Mouse (Mus musculus) neural tube, embryonic 14.5 days (tissue): ENCODE measurements at regions not wholly inside any gene's neighbourhood (a gene's known extent, or its start where the extent isn't known, plus 50 kb on each side); places are given as distances from the start of the nearest gene placed in this dataset.
"Not testable (repeated sequence)": the region's sequence is repeated elsewhere in the genome, so short reads cannot be mapped to it uniquely, and the experiment has no call there.

Experiments used
- ATAC-seq: fragments of 200-750 bp; cut with Nextera tagmentation; 2 replicates; pipeline ENCODE4 v1.8.0; 2017; ENCODE audit warnings: low read depth, mild to moderate bottlenecking, moderate TSS enrichment, moderate library complexity
- H3K27ac ChIP-seq: fragments of 300-500 bp; sonication (generic); 2 replicates; pipeline ENCODE4 v1.5.1; 2014; ENCODE audit warnings: low read depth, mild to moderate bottlenecking, control low read depth, low read length, moderate library complexity, mixed read lengths
- H3K27me3 ChIP-seq: fragments of 300-500 bp; sonication (generic); 2 replicates; pipeline ENCODE4 v1.6.1; 2014; ENCODE audit warnings: low read length; ENCODE audit not compliant: control insufficient read depth, insufficient read depth
- H3K36me3 ChIP-seq: fragments of 300-500 bp; sonication (generic); 2 replicates; pipeline ENCODE4 v1.6.1; 2014; ENCODE audit warnings: low read length, mixed read lengths; ENCODE audit not compliant: control insufficient read depth, insufficient read depth
- H3K4me1 ChIP-seq: fragments of 300-500 bp; sonication (generic); 2 replicates; pipeline ENCODE4 v1.6.1; 2014; ENCODE audit warnings: low read length; ENCODE audit not compliant: control insufficient read depth, insufficient read depth
- H3K4me2 ChIP-seq: fragments of 300-500 bp; sonication (generic); 2 replicates; pipeline ENCODE4 v1.6.1; 2014; ENCODE audit warnings: mild to moderate bottlenecking, low read depth, low read length, control low read depth
- H3K4me3 ChIP-seq: fragments of 300-500 bp; sonication (generic); 2 replicates; pipeline ENCODE4 v1.5.1; 2014; ENCODE audit warnings: low read depth, low read length, control low read depth, mixed read lengths
- H3K9ac ChIP-seq: fragments of 300-500 bp; sonication (generic); replicated peaks from 2 replicates; pipeline ENCODE4 v1.6.1; 2014; ENCODE audit warnings: low read depth, mild to moderate bottlenecking, control low read depth, low read length, mixed read lengths
- H3K9me3 ChIP-seq: fragments of 300-500 bp; sonication (generic); 2 replicates; pipeline ENCODE4 v1.6.1; 2016; ENCODE audit warnings: low read length; ENCODE audit not compliant: control insufficient read depth
- WGBS: fragments of 180-500 bp; shearing (Covaris S2); extraction: QIAGEN DNeasy Blood & Tissue Kit; methylation state at CpG from one replicate; pipeline ENCODE4 v1.1.7; 2014; 5-methylcytosine and 5-hydroxymethylcytosine counted together

DNA sequence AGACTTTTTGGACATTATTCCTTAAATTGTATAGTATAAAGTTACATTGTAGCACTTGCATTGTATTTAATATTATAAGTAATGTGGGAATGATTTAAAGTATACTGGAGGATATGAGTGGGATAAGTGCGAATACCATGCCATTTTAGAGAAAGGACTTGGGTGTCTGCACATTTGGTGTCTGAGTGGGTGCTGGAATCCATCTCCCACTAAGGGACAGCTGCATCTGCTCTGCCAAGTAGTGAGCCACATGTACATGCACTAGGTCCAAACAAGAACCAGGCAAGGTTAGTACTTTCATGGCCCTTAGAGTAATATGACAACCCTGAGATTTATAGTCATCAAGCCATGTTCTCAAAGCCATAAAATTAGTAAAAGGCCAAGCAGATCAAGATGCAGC lies 146.0 kb upstream of the Pcsk5 start:
- no peak overlapping the region for H3K4me3 ChIP-seq
- H3K27ac ChIP-seq: no peak overlapping the region
- no peaks in the 10 kb centered on the region for H3K27me3 ChIP-seq
- no peak for ATAC-seq
- WGBS: 94% methylated on average over 1 of the region's 1 CpGs
- no peaks in the 10 kb centered on the region for H3K9me3 ChIP-seq
- H3K9ac ChIP-seq: no peak overlapping the region
- no peak overlapping the region for H3K4me2 ChIP-seq
- no peaks in the 10 kb centered on the region for H3K4me1 ChIP-seq
- H3K36me3 ChIP-seq: no peaks in the 10 kb centered on the region

DNA sequence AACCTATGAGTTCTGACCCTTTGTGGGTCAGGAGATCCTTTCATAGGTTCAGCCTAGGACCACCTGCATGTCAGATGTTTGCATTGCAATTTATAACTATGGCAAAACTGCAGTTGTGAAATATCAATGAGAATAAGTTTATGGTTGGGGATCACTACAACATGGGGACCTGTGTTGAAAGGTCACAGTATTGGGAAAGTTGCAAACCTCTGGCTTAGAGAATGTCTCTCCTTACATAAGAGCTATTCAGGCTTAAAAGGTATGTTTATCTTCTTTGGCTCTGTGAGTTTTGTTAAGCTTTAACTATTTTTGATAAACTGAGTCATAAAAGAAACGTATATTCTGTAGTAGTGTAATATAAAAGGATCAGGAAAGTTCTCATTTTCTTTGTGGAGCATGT lies 128.1 kb upstream of the Pcsk5 start:
- WGBS: 84% methylated on average over 1 of the region's 1 CpGs
- Histone ChIP-seq H3K9me3 (no peaks in the 10 kb centered on the region), H3K4me3 (no peak overlapping the region), H3K36me3 (no peaks in the 10 kb centered on the region), H3K27ac (no peak overlapping the region), H3K4me1 (no peaks in the 10 kb centered on the region), H3K4me2 (no peak overlapping the region), H3K9ac (no peak overlapping the region), H3K27me3 (no peaks in the 10 kb centered on the region)
- ATAC-seq: no peak

DNA sequence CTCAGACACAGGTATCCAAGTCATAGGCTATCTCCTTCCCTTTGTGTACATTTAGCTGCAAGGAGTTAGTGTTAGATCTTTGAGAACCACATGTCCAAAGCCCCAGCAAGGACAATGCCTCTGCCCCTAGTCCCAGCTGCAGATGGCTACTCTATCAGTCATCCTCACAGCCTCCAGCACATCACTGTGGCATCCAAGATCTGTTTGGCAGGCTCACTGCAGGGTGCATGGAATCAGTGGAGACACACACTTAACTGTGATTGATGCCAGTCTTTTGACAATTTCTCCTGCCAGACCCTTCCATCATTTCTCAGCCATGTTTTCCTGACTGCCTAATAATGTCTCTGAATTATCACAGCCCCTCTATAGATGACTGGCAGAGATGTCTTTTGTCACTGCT lies 121.0 kb upstream of the Pcsk5 start:
- Histone ChIP-seq H3K27me3 (no peaks in the 10 kb centered on the region), H3K36me3 (no peaks in the 10 kb centered on the region), H3K9ac (no peak overlapping the region), H3K4me3 (no peak overlapping the region), H3K4me2 (no peak overlapping the region), H3K4me1 (no peaks in the 10 kb centered on the region), H3K9me3 (no peaks in the 10 kb centered on the region), H3K27ac (no peak overlapping the region)
- no peak for ATAC-seq

DNA sequence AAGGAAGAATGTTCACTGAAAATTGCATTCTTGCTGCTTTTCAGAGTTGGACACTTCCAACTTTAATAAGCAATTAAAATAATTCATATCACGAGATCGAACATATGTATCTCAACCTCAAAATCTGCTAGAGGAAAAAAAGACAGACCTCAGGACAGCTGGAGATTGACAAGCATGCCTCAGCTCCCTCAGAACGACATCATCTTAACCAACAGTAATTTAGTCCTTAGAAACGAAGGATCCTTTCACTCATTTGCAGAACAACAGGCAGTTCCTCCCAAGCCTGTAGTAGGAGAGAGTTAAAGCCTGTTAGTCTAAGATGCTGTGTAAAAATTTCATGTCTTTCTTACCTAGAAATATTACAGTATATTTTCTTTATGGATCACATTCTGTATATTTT lies 95.2 kb upstream of the Pcsk5 start:
- Histone ChIP-seq H3K27me3 (no peaks in the 10 kb centered on the region), H3K36me3 (no peaks in the 10 kb centered on the region), H3K27ac (no peak overlapping the region), H3K9ac (no peak overlapping the region), H3K4me2 (no peak overlapping the region), H3K9me3 (no peaks in the 10 kb centered on the region), H3K4me3 (no peak overlapping the region), H3K4me1 (no peaks in the 10 kb centered on the region)
- 71% methylated on average over 4 of the region's 4 CpGs for WGBS
- no peak for ATAC-seq

DNA sequence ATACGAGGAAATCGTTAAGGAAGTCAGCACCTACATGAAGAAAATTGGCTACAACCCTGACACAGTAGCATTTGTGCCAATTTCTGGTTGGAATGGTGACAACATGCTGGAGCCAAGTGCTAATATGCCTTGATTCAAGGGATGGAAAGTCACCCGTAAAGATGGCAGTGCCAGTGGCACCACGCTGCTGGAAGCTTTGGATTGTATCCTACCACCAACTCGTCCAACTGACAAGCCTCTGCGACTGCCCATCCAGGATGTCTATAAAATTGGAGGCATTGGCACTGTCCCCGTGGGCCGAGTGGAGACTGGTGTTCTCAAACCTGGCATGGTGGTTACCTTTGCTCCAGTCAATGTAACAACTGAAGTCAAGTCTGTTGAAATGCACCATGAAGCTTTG lies 89.7 kb upstream of the Pcsk5 start:
- not testable (repeated sequence) for H3K4me1 ChIP-seq

DNA sequence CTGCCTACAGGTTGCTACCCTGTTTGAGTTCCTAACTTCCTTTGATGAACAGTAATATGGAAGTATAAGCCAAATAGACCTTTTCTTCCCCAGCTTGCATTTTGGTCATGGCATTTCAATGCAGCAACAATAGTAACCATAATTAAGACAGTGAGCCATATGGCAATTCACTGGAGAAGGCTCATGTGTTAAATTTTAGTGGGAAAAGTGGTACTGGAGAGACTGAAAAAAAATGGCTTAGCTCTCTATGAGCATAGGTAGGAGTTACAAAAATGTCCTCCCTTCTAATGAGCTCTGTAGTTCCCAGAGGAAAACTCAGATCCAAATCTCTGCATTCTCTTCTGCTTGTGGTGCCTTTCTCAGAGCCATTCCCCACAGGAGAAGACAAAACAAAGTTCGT lies 70.1 kb upstream of the Pcsk5 start:
- H3K27ac ChIP-seq: no peak overlapping the region
- H3K4me2 ChIP-seq: no peak overlapping the region
- no peaks in the 10 kb centered on the region for H3K9me3 ChIP-seq
- WGBS: 83% methylated on average over 1 of the region's 1 CpGs
- H3K36me3 ChIP-seq: no peaks in the 10 kb centered on the region
- no peak overlapping the region for H3K9ac ChIP-seq
- no peaks in the 10 kb centered on the region for H3K27me3 ChIP-seq
- no peak overlapping the region for H3K4me3 ChIP-seq
- no peak for ATAC-seq
- H3K4me1 ChIP-seq: no peaks in the 10 kb centered on the region

More for the DNA sequence above, 89.7 kb upstream of the Pcsk5 start:
- H3K36me3 ChIP-seq, ATAC-seq, H3K9me3 ChIP-seq, H3K9ac ChIP-seq, H3K27me3 ChIP-seq, H3K27ac ChIP-seq, H3K4me3 ChIP-seq, H3K4me2 ChIP-seq: not testable (repeated sequence)
- 91% methylated on average over 8 of the region's 8 CpGs for WGBS

DNA sequence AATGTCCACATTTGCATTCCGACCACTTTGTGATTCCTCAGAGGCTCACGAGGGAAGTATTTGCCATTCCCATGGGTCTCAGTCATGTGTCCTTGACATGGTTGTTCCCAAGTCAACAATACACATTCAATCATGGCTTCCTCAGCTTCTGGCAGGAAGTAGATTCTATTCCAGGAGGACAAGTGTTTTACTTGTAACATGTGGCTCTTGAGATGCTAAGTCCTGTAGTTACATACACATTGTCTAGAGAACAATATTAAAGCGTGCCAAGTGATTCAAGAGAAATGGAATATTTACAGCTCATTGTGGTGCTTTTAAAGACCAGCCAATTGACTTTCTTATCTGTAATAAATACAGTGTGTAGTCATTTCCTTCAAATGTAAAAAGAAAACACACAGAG lies 66.7 kb upstream of the Pcsk5 start:
- Histone ChIP-seq H3K27me3 (no peaks in the 10 kb centered on the region), H3K27ac (no peak overlapping the region), H3K36me3 (no peaks in the 10 kb centered on the region), H3K4me2 (no peak overlapping the region), H3K4me1 (no peaks in the 10 kb centered on the region), H3K4me3 (no peak overlapping the region), H3K9me3 (no peaks in the 10 kb centered on the region), H3K9ac (no peak overlapping the region)
- ATAC-seq: no peak
- WGBS: 87% methylated on average over 3 of the region's 3 CpGs

DNA sequence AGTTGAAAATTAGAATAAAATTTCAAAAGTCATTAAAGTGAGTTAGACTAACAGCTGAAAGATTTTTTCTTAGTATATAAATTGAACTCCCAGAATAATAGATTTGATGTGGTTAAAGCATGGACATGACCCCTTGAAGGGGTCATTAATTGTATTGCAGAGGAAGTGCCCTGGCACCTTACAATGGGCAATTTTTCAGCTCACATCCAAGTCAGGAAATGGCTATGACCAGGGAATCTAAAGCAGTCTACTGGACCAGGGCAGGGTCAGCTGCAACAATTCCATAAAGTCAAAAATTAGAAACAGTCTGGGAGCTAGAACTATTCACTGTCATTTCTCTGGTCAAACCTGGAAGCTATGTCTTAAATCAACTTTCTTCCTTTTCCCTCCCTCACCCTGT lies 55.2 kb upstream of the Pcsk5 start:
- Histone ChIP-seq H3K36me3 (no peaks in the 10 kb centered on the region), H3K27ac (no peak overlapping the region), H3K4me3 (no peak overlapping the region), H3K4me1 (no peaks in the 10 kb centered on the region), H3K9ac (no peak overlapping the region), H3K9me3 (no peaks in the 10 kb centered on the region), H3K4me2 (no peak overlapping the region), H3K27me3 (no peaks in the 10 kb centered on the region)
- ATAC-seq: no peak
